Mouse (Mus musculus): Measurements from ENCODE around the gene Gdf10.

The Gdf10 gene

DNA sequence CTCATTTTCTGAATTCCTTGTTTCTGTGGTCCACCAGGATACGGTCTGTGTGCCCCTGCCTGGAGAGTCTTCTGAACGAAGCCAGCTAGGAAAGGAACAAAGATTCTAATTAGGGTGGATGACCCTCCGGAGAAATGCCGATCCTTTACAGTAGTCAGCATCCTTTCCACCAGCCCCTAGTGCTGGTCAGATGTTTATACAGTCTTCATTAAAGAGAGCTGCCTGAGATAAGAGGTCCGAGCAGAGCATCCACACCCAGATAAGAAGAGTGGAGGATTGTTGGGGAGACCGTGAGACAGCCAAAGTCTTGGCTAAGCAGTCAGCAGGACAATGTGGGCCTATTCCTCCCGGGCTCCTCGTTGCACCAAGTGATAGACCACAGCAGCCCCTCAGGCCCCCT, 17.4 kb downstream of the Gdf10 start, which contains the start of gene Gdf2:
TSS of gene Gdf2 (plus strand) at position 301 of the 400 bp plus-strand sequence.
- no peak for DNase-seq

DNA sequence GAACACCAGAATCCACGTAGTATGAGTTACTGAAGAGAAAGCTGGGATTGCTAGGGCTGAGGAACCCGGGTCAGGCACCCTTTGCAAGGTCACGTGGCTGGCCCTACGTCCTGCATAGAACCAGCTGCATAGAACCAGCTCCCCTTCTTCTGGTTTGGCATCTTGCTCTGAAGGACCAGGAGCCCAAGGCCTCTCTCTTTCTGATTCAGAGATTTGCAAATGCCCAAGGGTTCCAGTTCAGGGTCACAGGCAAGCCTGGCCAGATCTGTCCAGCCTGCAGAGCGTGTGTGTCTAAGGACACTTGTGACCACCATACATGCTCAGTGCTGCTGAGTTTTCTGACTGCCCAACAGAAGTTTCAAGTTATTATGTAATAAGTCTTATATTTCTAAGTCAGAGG, 18.8 kb downstream of the Gdf10 start:
- no peak for DNase-seq

DNA sequence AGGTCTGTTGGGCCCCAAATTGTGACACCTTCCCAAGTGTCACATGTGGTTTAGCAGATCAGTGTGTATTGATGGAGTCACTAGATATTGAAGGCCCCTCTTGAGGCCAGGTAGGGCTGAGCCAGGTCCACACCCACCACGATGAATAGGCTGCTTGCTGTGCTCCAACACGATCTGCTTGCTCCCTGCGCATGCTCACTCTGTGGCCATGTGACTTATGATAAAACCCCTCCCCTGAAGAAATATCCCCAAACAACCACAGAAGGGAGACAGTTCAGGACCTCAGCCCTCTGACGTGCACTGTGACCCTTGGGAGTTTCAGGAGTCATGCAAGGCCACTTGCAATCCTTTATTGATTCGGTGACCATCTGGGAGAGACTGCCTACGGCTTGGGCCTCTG, 22.7 kb downstream of the Gdf10 start:
- DNase-seq: no peak

DNA sequence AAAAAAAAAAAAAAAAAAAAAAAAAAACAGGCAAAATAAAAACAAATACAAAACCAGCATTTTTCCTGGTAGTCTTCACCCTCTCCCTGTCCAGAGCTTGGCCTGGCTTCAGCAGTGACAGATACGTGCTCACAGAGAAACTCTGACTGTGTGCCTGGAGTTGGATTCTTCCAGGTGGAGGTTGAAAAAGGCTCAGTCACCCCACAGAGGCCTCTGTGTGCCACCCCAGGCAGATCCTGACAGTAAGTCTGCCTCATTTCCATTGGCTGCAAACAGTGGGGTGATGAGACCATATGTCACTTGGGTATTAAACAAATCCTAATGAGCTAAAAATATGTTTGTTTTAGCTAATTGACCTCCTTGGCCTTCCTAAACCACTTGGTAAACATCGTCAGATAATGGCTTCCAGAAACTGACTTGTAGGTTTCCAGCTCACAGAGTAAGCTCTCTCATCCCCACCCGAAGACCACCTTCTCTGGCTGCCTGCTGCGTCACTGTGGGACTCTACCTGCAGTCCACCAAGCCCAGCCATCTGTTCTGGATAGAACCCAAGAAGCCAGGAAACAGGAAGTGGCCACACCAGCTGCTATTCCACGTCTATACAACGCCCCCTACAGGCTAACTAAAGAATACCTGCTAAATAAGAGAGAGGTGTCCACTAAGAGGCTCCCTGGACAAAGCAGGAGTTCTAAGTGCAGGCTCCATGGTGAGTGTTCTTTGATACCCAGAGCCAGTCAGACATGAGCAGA, 29.0 kb downstream of the Gdf10 start:
- DNase-seq: peak; percentile 22

DNA sequence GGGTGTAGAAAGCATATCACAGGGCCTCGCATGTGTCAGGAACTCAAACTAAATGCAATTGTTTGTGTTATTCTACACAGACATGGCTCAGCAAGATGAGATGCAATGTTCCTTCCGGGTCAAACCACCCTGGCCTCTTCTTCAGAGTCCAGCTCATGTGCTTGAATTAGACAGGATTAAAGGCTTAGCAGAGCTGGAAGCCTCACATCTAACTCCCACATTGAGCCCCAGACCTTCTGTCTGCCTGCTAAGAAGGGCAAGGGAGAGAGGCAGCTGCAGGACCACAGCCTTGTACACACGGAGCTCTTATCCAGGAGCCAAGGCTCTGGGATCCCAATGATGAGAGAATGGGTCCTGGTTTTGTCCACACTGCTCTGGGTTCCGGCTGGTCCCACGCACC, 30.4 kb downstream of the Gdf10 start, which contains the start of gene Rbp3:
TSS of gene Rbp3 (plus strand) at position 243 of the 400 bp plus-strand sequence.
- DNase-seq: no peak

DNA sequence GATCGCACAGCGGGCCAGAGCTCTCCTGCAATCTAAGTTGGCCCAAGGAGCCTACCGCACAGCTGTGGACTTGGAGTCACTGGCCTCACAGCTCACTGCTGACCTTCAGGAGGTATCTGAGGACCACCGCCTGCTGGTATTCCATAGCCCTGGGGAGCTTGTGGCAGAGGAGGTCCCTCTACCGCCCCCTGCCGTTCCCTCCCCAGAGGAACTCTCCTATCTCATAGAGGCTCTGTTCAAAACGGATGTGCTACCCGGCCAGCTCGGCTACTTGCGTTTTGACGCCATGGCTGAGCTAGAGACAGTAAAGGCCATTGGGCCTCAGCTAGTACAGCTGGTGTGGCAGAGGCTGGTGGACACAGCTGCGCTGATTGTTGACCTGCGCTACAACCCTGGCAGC, 32.7 kb downstream of the Gdf10 start:
- no peak for DNase-seq

DNA sequence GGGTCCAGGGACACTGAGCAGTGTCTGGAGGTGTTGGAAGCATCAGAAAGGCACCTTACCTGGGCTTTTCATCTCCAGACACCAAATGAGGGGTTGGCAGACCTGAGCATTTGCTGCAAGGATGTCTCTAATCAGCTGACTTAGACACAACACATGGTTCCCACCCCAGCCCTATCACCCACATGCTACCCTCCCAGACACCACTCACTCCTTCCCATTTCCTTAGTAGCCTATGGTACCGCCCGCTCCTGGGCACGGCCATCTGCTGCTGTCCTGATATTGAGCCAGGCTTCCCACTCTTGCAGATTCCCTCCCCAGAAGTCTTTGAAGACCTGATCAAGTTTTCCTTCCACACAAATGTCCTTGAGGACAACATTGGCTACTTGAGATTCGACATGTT, 34.8 kb downstream of the Gdf10 start:
- DNase-seq: no peak

DNA sequence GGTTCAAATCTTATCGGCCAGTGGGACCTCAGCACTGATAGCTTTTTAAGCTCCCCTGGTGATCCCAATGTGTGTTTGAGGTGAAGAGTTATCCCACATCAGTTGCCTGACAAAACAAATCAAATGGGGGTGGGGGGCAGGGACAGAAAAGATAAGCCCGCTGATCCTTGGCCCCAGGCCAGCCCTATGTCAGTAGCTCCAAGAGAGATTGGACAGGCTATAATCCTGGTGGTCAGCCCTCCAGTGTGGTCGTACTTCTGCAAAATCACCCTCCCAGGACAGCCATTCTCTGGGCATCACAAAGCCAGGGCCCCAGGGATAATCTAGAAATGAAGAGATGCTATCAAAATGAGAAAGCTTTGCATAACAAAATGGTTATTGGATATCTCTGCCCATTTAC, 35.5 kb downstream of the Gdf10 start:
- no peak for DNase-seq

DNA sequence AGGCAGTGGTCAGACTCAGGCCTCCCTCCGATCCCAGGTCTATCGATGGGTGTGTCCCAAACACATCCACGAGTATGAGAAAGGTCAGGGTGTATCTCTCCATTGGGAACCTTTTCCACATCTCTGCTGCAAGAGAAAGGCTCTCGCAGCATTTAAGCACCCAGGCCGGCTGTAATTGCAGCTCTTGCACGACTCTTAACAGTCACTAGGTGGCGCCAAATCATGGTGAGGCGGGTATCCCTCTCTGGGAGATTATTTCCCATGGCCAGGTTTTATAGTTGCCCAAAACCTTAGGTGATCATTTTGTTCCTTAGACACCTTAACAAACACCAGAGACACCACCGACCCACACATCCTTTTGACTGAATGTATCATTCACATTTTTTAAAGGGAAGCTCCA, 36.0 kb downstream of the Gdf10 start:
- DNase-seq: peak; percentile 59

DNA sequence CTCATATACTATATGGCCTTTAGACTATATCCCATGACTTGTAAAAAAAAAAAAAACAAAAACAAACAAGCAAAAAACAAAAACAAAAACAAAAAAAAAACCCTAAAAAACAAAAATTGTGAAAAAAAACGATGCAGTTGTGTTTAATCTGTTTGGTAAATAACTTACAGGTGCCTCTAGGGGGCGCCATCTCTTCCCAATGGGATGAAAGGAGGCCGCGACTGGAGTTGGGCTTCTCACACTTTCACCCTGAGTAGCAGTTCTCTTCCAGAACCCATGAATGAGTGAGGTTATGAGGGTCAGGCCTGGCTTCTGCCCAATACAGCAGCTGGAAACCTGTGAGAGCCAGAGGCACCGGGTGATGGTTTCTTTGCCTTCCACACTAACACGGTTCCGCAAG, 42.3 kb downstream of the Gdf10 start:
- DNase-seq: no peak

DNA sequence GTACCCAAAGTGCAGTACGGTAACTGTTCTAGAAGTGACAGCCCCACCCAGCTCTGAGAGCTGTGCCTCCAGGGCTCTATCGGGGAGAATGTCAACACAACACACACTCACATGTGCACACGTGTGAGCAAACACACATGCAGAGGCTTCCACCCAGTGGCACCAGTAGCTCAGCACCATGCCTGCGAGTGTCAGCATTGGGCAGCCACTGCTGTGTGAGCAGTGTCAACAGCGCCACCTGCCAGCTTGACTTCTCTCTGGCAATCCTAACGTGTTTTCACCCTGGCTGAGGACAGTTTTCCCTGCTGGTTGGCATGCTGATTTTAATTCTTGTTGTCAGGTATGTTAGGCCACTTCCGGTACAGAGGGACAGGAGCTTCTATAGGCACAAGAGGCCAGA, 49.3 kb downstream of the Gdf10 start:
- no peak for DNase-seq

DNA sequence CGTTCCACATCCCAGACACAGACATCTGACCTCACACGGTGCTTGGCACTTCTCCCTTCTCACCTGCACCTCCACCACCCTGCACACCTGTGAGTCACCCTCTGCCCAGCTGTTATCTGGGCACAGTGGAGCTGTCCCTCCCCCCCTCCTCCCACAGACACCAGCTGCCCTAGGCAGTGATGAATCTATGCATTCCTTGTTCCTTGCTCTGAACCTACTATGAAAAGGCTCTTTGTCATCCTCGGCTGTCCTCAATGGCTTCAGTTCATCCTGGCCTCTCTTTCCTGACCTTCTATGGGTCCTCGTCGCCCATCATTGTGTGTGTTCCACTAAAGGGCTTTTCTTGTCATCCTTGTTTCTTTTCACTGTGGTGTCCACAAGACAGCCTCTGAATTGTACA, 51.4 kb downstream of the Gdf10 start:
- no peak for DNase-seq

DNA sequence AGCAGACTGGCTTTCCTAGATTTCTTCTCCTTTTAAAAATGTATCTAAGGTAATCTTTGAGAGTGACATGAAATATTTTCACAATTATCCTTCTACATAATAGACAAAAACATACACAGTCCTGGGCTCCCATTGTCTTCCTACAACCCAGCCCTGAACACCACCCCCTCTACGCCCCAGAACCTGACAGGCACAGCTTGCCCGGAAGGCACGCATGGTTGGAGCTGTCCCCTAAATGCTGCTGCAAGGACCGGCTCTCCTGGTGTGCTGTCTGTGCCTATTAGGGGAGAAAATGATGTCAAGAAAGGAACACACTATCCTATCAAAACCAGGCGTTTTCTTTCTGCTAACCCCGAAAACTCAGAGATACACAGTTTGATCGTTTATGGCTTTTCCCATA, 54.4 kb downstream of the Gdf10 start:
- no peak for DNase-seq

DNA sequence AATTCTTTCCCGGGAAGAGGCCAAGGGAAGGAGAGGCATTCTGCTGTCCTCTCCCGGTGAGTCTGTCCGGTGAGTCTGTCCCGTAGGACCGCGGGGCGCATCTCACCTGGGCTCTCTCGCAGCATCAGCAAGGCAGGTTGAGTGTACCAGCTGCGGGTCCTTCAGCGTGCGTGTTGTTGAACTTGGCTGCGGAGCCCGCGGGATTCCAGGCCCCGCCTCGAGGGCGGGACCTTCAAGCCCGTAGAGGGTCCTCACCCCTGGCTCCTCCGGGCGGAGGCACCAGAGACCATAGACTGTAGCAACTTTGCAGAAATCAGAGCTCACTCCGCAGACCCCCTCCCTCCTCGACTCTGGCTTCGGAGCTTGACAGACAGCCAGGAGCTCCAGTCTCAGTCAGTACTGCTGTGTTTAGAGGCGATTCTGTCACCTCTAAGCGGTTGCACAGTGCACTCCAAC, 55.2 kb downstream of the Gdf10 start, which contains the start of gene Zfp488:
TSS of gene Zfp488 (minus strand) at position 161 of the 456 bp plus-strand sequence.
- no peak for DNase-seq
